Mouse (Mus musculus) embryonic facial prominence, embryonic 15.5 days (tissue): ENCODE results near the gene Il5. TPM values are rescaled to one million over a fixed set of nuclear protein-coding genes. Genes with fewer than 3 reads are reported as not detected.
A peak's percentile ranks its signal among the peaks of the same experiment; 100 is the strongest.

Experiments
- ATAC-seq: fragments of 200-750 bp; cut with Nextera tagmentation; 2 replicates; pipeline ENCODE4 v1.8.0; 2017; ENCODE audit warnings: low read depth, moderate TSS enrichment; ENCODE audit not compliant: insufficient number of reproducible peaks, low FRiP score, low TSS enrichment
- H3K27ac ChIP-seq: fragments of 300-500 bp; sonication (generic); replicated peaks from 2 replicates; pipeline ENCODE4 v1.5.1; 2015; ENCODE audit warnings: mild to moderate bottlenecking, inconsistent platforms
- H3K27me3 ChIP-seq: fragments of 300-500 bp; sonication (generic); 2 replicates; pipeline ENCODE4 v1.6.1; 2015; ENCODE audit warnings: inconsistent platforms
- H3K36me3 ChIP-seq: fragments of 300-500 bp; sonication (generic); 2 replicates; pipeline ENCODE4 v1.6.1; 2015; ENCODE audit warnings: mild to moderate bottlenecking, inconsistent platforms
- H3K4me1 ChIP-seq: fragments of 300-500 bp; sonication (generic); 2 replicates; pipeline ENCODE4 v1.6.1; 2015; ENCODE audit warnings: inconsistent platforms
- H3K4me2 ChIP-seq: fragments of 300-500 bp; sonication (generic); replicated peaks from 2 replicates; pipeline ENCODE4 v1.6.1; 2015; ENCODE audit warnings: mild to moderate bottlenecking, inconsistent platforms
- H3K4me3 ChIP-seq: fragments of 300-500 bp; sonication (generic); replicated peaks from 2 replicates; pipeline ENCODE4 v1.5.1; 2015; ENCODE audit warnings: mild to moderate bottlenecking, inconsistent platforms
- H3K9ac ChIP-seq: fragments of 300-500 bp; sonication (generic); 2 replicates; pipeline ENCODE4 v1.6.1; 2015; ENCODE audit warnings: inconsistent platforms
- H3K9me3 ChIP-seq: fragments of 300-500 bp; sonication (generic); replicated peaks from 2 replicates; pipeline ENCODE4 v1.6.1; 2016; ENCODE audit warnings: inconsistent platforms
- WGBS: fragments of 180-500 bp; shearing (Covaris S2); methylation state at CpG from one replicate; pipeline ENCODE4 v1.1.7; 2015; 5-methylcytosine and 5-hydroxymethylcytosine counted together
- polyA plus RNA-seq: library from polyadenylated mRNA; unstranded; fragments of >200 nt; fragmentation: Nextera tagmentation; extraction: Ambion mirVana; gene quantifications from 2 replicates; pipeline ENCODE4 v1.2.1, GENCODE M21; 2015

Il5 gene
- polyA plus RNA-seq, 1 experiment from 2014 or later: not detected

DNA sequence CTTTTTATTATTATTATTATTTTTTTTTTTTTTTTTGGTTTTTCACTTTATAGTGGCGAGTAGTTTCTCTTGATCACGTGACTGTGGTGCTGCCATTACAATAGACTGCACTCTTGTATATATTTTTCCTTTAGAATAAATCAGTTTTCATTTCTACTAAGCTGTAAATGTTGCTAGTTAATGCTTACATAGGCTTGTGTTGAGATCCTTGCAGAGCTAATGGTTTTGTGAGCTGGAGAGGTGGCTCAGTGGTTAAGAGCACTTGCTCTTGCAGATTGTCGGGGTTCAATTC lies 12.9 kb upstream of the Il5 start:
- H3K9ac ChIP-seq: no peak overlapping the region
- WGBS: 83% methylated on average over 3 of the region's 3 CpGs
- no peaks in the 10 kb centered on the region; the same call in 1 of the 2 replicates for H3K36me3 ChIP-seq

DNA sequence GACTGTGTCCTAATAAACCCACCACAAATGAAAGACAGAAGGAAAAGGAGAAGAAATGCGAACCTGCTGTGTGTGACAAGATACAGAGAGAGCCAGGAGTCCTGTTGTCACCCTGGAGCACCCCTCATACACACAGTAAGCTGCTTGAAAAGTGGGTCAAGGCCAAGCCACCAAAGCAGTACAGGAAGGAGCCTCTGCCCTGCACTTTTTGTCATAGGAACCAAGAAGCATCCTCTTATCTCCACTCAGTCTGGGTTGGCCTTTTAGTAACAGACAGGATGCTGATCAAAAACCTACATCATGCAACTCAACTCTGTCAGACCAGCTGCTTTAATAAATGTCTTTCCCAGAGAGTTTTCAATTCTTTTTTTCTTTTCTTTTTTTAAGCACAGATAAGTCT lies 893 bp upstream of the Il5 start:
- Histone ChIP-seq H3K27me3 (no peaks in the 10 kb centered on the region), H3K36me3 (no peaks in the 10 kb centered on the region), H3K4me3 (no peak overlapping the region), H3K9ac (no peak overlapping the region), H3K4me2 (no peak overlapping the region), H3K27ac (no peak overlapping the region), H3K9me3 (no peaks in the 10 kb centered on the region), H3K4me1 (no peaks in the 10 kb centered on the region)
- WGBS: 81% methylated on average over 1 of the region's 1 CpGs
- ATAC-seq: no peak

More for the DNA sequence above, 12.9 kb upstream of the Il5 start:
- no peak for ATAC-seq
- Histone ChIP-seq H3K4me2 (peak overlapping the region; percentile 89), H3K4me3 (peak overlapping the region; percentile 88), H3K9me3 (no peaks in the 10 kb centered on the region), H3K4me1 (0 out of 2 replicates have a peak, but pooled peaks cover 3% of the 10 kb centered on the region), H3K27me3 (no peaks in the 10 kb centered on the region), H3K27ac (peak overlapping the region; percentile 89)

GRCm38 (mm10) chr11:53731457-53731856 lies 10.9 kb downstream of the Il5 start:
- Histone ChIP-seq H3K36me3 (no peaks in the 10 kb centered on the region), H3K27ac (no peak overlapping the region), H3K4me1 (no peaks in the 10 kb centered on the region), H3K4me2 (no peak overlapping the region), H3K9me3 (no peaks in the 10 kb centered on the region), H3K4me3 (no peak overlapping the region), H3K9ac (no peak overlapping the region), H3K27me3 (no peaks in the 10 kb centered on the region)
- no peak for ATAC-seq
- 89% methylated on average over 7 of the region's 7 CpGs for WGBS

- Histone ChIP-seq H3K4me3 (no peak overlapping the region), H3K9me3 (no peaks in the 10 kb centered on the region), H3K27me3 (no peaks in the 10 kb centered on the region), H3K9ac (no peak overlapping the region), H3K4me1 (no peaks in the 10 kb centered on the region), H3K27ac (no peak overlapping the region), H3K36me3 (no peaks in the 10 kb centered on the region), H3K4me2 (no peak overlapping the region)
- WGBS: 87% methylated on average over 8 of the region's 8 CpGs
- ATAC-seq: no peak
These were observed 11.7 kb downstream of the Il5 start for GRCm38 (mm10) chr11:53732244-53732643.

GRCm38 (mm10) chr11:53733824-53734223 lies 13.2 kb downstream of the Il5 start:
- H3K4me3 ChIP-seq: no peak overlapping the region
- H3K36me3 ChIP-seq: no peaks in the 10 kb centered on the region
- 85% methylated on average over 7 of the region's 7 CpGs for WGBS
- no peak overlapping the region for H3K4me2 ChIP-seq
- no peak overlapping the region for H3K27ac ChIP-seq
- no peak overlapping the region for H3K9ac ChIP-seq
- H3K27me3 ChIP-seq: no peaks in the 10 kb centered on the region
- no peak for ATAC-seq
- no peaks in the 10 kb centered on the region for H3K9me3 ChIP-seq
- no peaks in the 10 kb centered on the region for H3K4me1 ChIP-seq

- WGBS: 77% methylated on average over 2 of the region's 2 CpGs
- no peaks in the 10 kb centered on the region for H3K9me3 ChIP-seq
- H3K4me2 ChIP-seq: no peak overlapping the region
- no peak overlapping the region for H3K4me3 ChIP-seq
- no peak for ATAC-seq
- no peaks in the 10 kb centered on the region for H3K4me1 ChIP-seq
- no peak overlapping the region for H3K27ac ChIP-seq
- H3K36me3 ChIP-seq: no peaks in the 10 kb centered on the region
- no peaks in the 10 kb centered on the region for H3K27me3 ChIP-seq
- no peak overlapping the region for H3K9ac ChIP-seq
These were observed 13.8 kb downstream of the Il5 start for GRCm38 (mm10) chr11:53734431-53734830.

DNA sequence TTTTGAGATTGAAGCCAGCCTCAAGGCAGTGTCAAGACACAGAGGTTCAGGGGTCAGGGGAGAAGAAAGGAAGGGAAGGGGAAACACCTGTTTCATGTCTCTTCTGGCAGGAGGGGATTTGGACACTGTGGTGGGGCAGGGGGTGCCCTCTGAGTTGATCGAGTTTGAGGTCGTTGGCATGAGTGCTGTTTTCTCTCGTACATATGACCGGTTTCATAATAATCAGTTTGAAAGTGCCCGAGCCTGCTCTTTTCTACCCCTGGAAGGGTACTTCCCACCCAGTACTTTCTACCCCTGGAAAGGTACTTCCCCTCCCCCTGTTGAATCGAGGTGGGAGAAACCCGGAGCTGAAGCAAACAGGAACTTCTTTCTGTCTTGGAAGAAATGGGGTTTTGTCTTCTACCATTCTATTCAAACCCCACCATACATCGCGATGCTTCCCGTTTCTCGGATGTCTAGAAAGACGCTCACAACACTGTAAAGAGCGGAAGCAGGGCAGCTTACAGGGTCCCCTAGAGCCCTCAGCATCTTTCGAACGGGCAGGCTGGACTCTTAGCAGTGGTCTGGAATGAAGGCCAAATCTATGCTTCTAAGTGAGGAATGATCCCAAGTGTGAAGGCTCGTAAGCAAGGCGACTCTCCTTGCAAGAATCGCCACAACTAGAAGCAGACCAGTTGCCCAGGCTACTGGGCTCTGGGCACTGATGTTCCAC lies 14.5 kb downstream of the Il5 start:
- H3K9me3 ChIP-seq: no peaks in the 10 kb centered on the region
- ATAC-seq: no peak
- WGBS: 63% methylated on average over 18 of the region's 18 CpGs
- H3K4me1 ChIP-seq: no peaks in the 10 kb centered on the region
- H3K36me3 ChIP-seq: no peaks in the 10 kb centered on the region
- no peak overlapping the region for H3K9ac ChIP-seq
- no peaks in the 10 kb centered on the region for H3K27me3 ChIP-seq
- H3K4me3 ChIP-seq: no peak overlapping the region
- H3K4me2 ChIP-seq: no peak overlapping the region
- no peak overlapping the region for H3K27ac ChIP-seq

DNA sequence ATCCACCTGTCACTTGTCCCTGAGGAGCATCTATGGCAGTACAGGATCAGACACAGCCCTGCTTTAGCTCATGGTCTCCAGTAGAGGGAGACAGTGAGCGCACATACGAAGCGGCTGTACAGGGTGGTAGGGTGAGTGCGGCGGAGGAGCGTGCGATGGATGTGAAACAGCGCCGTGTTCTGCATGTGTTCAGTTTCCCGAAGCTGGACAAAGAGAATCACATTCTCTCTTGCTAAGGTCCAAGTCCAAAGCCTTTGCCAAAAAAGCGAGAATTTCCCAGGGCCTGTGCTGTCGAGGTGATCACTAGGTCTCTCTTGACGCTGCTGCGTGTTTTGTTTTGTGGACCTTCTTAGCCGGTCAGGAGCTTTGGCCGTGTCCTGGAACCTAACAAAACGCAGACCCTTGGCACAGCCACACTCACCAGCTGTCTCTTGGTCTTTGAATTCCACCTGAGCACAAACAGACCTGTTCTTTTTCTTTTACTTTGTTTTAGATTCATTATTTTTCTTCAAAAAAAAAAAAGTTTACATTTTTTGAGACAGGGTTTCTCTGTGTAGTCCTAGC lies 15.2 kb downstream of the Il5 start:
- 21% methylated on average over 17 of the region's 17 CpGs for WGBS
- Histone ChIP-seq H3K36me3 (no peaks in the 10 kb centered on the region), H3K9me3 (no peaks in the 10 kb centered on the region), H3K4me3 (peak overlapping the region; percentile 17; the same call in 1 of the 2 replicates), H3K9ac (no peak overlapping the region), H3K4me2 (peak overlapping the region; percentile 41), H3K27ac (no peak overlapping the region), H3K4me1 (no peaks in the 10 kb centered on the region), H3K27me3 (no peaks in the 10 kb centered on the region)
- ATAC-seq: peak; percentile 80; the same call in 1 of the 2 replicates

DNA sequence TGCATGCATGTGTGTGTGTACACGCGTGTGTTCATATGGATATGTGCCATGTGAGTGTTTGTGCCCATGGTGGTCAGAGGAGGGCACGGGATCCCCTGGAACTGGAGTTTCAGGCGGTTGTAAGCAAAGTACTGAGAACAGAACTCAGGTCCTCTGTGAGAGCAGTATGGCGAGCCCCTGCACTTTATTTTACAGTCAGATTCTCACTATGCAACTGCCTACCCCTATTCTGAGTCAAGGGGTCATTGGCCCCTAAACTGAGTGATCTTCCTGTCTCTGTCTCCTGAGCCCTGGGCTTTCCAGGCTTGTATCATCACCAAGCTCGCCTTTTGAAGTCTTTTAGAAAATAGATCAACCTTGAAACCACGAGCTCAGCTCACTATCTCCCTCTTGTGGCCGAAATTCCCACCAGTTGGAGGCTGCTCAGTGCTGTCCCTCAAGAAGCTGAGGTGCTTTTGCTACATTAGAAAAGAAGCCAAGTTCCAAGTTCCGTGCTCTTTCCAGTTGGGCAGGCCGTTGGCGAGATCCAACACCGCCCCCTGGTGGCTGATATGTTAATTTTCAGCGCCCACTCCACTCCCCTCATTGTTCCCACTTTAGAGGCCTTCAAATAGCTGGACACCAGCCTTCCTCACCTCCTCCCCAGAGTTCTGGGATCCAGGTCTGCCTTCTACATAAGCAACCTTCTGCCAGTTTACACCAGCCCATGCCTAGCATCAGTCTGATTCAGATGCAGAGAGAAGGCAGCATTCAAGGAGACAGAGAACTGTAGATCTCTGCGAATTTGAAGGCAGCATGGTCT lies 16.4 kb downstream of the Il5 start:
- Histone ChIP-seq H3K4me3 (no peak overlapping the region), H3K4me1 (no peaks in the 10 kb centered on the region), H3K27ac (no peak overlapping the region), H3K36me3 (no peaks in the 10 kb centered on the region), H3K9me3 (no peaks in the 10 kb centered on the region), H3K9ac (no peak overlapping the region), H3K27me3 (no peaks in the 10 kb centered on the region), H3K4me2 (no peak overlapping the region)
- 0 out of 2 replicates have a peak, but pooled peaks have one; percentile 62 for ATAC-seq
- WGBS: 48% methylated on average over 14 of the region's 14 CpGs

- Histone ChIP-seq H3K9ac (no peak overlapping the region), H3K36me3 (no peaks in the 10 kb centered on the region), H3K27me3 (no peaks in the 10 kb centered on the region), H3K4me2 (no peak overlapping the region), H3K9me3 (no peaks in the 10 kb centered on the region), H3K4me3 (no peak overlapping the region), H3K4me1 (no peaks in the 10 kb centered on the region), H3K27ac (no peak overlapping the region)
- ATAC-seq: no peak
- 33% methylated on average over 6 of the region's 6 CpGs for WGBS
These were observed 17.0 kb downstream of the Il5 start for GRCm38 (mm10) chr11:53737573-53737946.

- Histone ChIP-seq H3K27ac (no peak overlapping the region), H3K4me2 (no peak overlapping the region), H3K9me3 (no peaks in the 10 kb centered on the region), H3K4me1 (no peaks in the 10 kb centered on the region), H3K4me3 (no peak overlapping the region), H3K9ac (no peak overlapping the region), H3K36me3 (no peaks in the 10 kb centered on the region), H3K27me3 (no peaks in the 10 kb centered on the region)
- no peak for ATAC-seq
- WGBS: 9% methylated on average over 5 of the region's 5 CpGs
These were observed 21.8 kb downstream of the Il5 start for GRCm38 (mm10) chr11:53742353-53742752.
